Mouse (Mus musculus): Measurements from ENCODE around the gene Bpifc. TPM values are rescaled to one million over a fixed set of nuclear protein-coding genes. Genes with fewer than 3 reads are reported as not detected.

Gene Bpifc
- polyA plus RNA-seq, 1 experiment from 2014 or later = not detected

DNA sequence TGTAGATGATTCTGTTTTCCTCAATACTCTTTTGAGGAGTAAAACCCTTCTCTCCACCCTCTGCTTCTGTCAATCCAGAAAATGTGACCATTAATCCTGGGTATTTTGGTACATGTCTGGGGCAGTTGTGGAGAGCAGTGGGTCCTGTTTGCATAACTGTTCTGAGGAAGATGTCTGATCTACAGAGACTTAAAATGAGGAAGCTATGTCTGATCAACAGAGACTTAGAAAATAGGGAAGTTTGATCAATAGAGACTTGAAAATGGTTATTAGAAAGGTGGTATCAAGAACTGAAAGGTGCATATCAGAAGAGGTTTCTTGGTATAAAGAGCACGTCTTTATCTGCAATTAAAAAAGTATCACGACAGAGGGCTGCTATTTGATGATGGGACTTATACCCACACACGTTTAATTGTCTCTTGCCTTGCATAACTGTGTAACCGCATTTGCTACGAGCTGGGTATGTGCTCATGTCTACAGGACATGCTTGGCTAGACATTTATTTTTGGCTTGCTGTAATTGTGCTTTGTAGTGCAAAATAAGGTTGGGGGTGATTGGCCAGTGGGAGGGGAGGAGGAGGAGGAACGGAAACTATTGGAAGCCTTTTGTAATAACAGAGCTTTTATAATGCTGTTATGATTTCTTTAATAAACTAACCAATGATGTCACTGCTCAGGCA lies 59.8 kb downstream of the Bpifc start:
- 87% methylated on average over 6 of the region's 6 CpGs for WGBS
- H3K9ac ChIP-seq (ENCODE audit: low read depth, low read length) = no peak overlapping the region
- no peak overlapping the region for H3K4me2 ChIP-seq (ENCODE audit: low read length)
- no peak overlapping the region for H3K4me3 ChIP-seq (ENCODE audit: low read depth, low read length)
- no peaks in the 10 kb centered on the region for H3K9me3 ChIP-seq (replicated peaks; ENCODE audit: control insufficient read depth, low read length, poor library complexity, severe bottlenecking)
- no peaks in the 10 kb centered on the region for H3K27me3 ChIP-seq (ENCODE audit: control insufficient read depth, insufficient read depth, low read depth, low read length)
- ATAC-seq = no peak
- H3K27ac ChIP-seq (ENCODE audit: low read length) = no peak overlapping the region
- H3K4me1 ChIP-seq (ENCODE audit: control insufficient read depth, insufficient read depth, low read length) = peaks cover 11% of the 10 kb centered on the region
- H3K36me3 ChIP-seq (ENCODE audit: control insufficient read depth, insufficient read depth, low read length) = peaks cover 20% of the 10 kb centered on the region

DNA sequence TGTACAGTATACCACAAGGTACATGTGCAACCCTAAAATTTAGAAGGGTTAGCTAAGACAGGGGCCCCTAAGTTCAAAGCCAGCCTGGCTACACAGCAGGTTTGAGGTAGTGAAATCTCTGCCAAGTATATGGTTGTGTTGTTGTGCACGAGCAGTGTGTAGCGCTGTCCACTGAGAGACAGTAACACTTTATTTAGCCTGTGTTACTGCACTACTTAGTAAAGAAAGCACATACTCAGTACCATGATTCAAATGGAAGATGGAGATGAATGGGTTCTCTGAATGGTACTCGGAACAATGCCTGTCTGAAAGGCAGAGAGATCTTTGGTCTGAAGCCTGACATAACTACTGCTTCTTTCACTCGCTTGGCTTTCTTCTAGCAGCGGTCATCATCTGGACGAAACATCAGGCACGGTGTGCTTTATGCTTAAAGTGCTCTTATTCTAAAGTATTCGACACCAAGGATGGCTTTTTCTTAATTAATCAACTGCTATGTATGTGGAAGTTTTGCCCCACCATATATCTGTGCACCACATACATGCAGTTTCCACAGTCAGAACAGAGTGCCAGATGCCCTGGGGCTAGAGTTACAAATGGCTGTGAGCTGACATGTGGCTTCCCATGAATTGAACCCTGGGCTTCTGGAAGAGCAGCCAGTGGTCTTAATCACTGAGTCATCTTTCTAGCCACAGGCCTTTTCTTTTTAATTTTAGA lies 63.1 kb downstream of the Bpifc start:
- H3K36me3 ChIP-seq (ENCODE audit: control insufficient read depth, insufficient read depth, low read length) = peaks cover 37% of the 10 kb centered on the region
- no peak overlapping the region for H3K4me2 ChIP-seq (ENCODE audit: low read length)
- ATAC-seq = no peak
- H3K9ac ChIP-seq (ENCODE audit: low read depth, low read length) = no peak overlapping the region
- H3K4me1 ChIP-seq (ENCODE audit: control insufficient read depth, insufficient read depth, low read length) = no peaks in the 10 kb centered on the region
- 81% methylated on average over 8 of the region's 8 CpGs for WGBS
- no peaks in the 10 kb centered on the region for H3K9me3 ChIP-seq (replicated peaks; ENCODE audit: control insufficient read depth, low read length, poor library complexity, severe bottlenecking)
- H3K27ac ChIP-seq (ENCODE audit: low read length) = no peak overlapping the region
- no peaks in the 10 kb centered on the region for H3K27me3 ChIP-seq (ENCODE audit: control insufficient read depth, insufficient read depth, low read depth, low read length)
- no peak overlapping the region for H3K4me3 ChIP-seq (ENCODE audit: low read depth, low read length)

DNA sequence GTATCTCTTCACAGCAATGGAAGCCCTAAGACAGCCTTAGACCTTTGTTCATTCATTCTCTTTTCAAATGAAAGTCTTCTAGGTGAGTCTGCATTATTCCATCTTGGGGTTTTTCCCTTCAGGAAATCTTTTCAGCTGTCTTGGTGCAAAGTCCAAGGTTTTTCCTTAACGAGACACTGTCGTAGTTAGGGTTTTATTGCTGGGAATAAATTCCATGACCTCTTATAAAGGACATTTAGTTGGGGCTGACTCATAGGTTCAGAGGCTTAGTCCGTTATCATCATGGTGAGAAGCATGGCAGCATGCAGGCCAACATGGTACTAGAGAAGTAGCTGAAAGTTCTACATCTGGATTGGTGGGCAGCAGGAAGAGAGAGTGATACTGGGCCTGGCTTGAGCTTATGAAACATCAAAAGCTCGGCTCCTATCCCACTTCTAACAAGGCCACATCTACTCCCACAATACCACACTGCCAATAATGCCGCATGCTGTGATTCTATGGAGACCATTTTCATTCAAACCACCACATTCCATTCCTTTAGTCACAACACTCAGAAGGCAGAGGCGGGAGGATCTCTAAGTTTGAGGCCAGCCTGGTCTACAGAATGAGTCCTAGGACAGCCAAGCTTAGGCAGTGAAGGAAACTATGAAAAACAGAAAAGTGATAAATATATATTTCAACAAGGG lies 75.3 kb downstream of the Bpifc start:
- no peak overlapping the region for H3K27ac ChIP-seq (ENCODE audit: low read length)
- no peak overlapping the region for H3K9ac ChIP-seq (ENCODE audit: low read depth, low read length)
- no peaks in the 10 kb centered on the region for H3K27me3 ChIP-seq (ENCODE audit: control insufficient read depth, insufficient read depth, low read depth, low read length)
- H3K36me3 ChIP-seq (ENCODE audit: control insufficient read depth, insufficient read depth, low read length) = peaks cover 39% of the 10 kb centered on the region
- H3K4me1 ChIP-seq (ENCODE audit: control insufficient read depth, insufficient read depth, low read length) = no peaks in the 10 kb centered on the region
- 98% methylated on average over 6 of the region's 6 CpGs for WGBS
- no peaks in the 10 kb centered on the region for H3K9me3 ChIP-seq (replicated peaks; ENCODE audit: control insufficient read depth, low read length, poor library complexity, severe bottlenecking)
- no peak for ATAC-seq
- no peak overlapping the region for H3K4me2 ChIP-seq (ENCODE audit: low read length)
- H3K4me3 ChIP-seq (ENCODE audit: low read depth, low read length) = no peak overlapping the region

DNA sequence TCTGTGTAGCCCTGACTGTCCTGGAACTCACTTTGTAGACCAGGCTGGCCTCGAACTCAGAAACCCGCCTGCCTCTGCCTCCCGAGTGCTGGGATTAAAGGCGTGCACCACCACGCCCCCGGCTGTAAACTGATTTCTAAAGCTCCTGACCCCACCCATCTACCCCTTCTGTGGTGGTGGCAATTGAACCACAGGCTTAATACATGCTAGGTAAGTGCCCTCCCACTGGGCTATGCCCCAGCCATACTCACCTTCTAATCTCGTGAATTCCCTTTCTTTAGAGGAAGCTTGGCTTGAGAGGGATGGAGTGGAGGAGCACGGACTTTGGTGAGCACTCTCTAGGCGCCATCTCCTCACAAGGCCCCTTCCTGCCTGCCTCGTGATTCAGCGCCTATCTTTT lies 81.7 kb downstream of the Bpifc start:
- H3K9me3 ChIP-seq (replicated peaks; ENCODE audit: control insufficient read depth, low read length, poor library complexity, severe bottlenecking) = no peaks in the 10 kb centered on the region
- WGBS = 90% methylated on average over 11 of the region's 11 CpGs
- H3K27ac ChIP-seq (ENCODE audit: low read length) = no peak overlapping the region
- no peaks in the 10 kb centered on the region for H3K36me3 ChIP-seq (ENCODE audit: control insufficient read depth, insufficient read depth, low read length)
- peaks cover 14% of the 10 kb centered on the region for H3K4me1 ChIP-seq (ENCODE audit: control insufficient read depth, insufficient read depth, low read length)
- H3K4me3 ChIP-seq (ENCODE audit: low read depth, low read length) = no peak overlapping the region
- no peak overlapping the region for H3K4me2 ChIP-seq (ENCODE audit: low read length)
- H3K27me3 ChIP-seq (ENCODE audit: control insufficient read depth, insufficient read depth, low read depth, low read length) = no peaks in the 10 kb centered on the region
- no peak for ATAC-seq
- H3K9ac ChIP-seq (ENCODE audit: low read depth, low read length) = no peak overlapping the region

DNA sequence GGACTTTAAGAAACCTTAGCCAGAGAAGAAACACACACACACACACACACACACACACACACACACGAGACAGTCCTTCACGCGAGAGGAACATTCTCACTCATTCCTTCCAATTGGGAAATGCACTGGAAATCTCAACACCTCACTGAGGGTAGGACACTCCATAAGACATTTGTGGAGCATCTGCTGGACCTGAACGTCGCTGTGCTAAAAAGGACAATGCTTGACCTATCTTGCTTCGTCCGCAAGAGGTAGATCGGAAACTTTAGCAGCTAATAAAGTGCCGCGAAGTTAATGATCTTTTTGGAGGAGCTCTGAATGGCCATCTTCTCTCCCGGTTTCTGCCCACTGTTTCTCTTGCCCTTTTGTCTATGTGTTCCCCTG lies 82.5 kb downstream of the Bpifc start:
- no peaks in the 10 kb centered on the region for H3K9me3 ChIP-seq (replicated peaks; ENCODE audit: control insufficient read depth, low read length, poor library complexity, severe bottlenecking)
- H3K27me3 ChIP-seq (ENCODE audit: control insufficient read depth, insufficient read depth, low read depth, low read length) = no peaks in the 10 kb centered on the region
- H3K27ac ChIP-seq (ENCODE audit: low read length) = no peak overlapping the region
- H3K4me1 ChIP-seq (ENCODE audit: control insufficient read depth, insufficient read depth, low read length) = peaks cover 14% of the 10 kb centered on the region
- ATAC-seq = 0 out of 2 replicates have a peak, but pooled peaks have one; percentile 14
- WGBS = 45% methylated on average over 11 of the region's 11 CpGs
- H3K36me3 ChIP-seq (ENCODE audit: control insufficient read depth, insufficient read depth, low read length) = no peaks in the 10 kb centered on the region
- peak overlapping the region; percentile 80 for H3K4me2 ChIP-seq (ENCODE audit: low read length)
- H3K4me3 ChIP-seq (ENCODE audit: low read depth, low read length) = peak overlapping the region; percentile 53
- H3K9ac ChIP-seq (ENCODE audit: low read depth, low read length) = peak overlapping the region; percentile 48; the same call in 1 of the 2 replicates

DNA sequence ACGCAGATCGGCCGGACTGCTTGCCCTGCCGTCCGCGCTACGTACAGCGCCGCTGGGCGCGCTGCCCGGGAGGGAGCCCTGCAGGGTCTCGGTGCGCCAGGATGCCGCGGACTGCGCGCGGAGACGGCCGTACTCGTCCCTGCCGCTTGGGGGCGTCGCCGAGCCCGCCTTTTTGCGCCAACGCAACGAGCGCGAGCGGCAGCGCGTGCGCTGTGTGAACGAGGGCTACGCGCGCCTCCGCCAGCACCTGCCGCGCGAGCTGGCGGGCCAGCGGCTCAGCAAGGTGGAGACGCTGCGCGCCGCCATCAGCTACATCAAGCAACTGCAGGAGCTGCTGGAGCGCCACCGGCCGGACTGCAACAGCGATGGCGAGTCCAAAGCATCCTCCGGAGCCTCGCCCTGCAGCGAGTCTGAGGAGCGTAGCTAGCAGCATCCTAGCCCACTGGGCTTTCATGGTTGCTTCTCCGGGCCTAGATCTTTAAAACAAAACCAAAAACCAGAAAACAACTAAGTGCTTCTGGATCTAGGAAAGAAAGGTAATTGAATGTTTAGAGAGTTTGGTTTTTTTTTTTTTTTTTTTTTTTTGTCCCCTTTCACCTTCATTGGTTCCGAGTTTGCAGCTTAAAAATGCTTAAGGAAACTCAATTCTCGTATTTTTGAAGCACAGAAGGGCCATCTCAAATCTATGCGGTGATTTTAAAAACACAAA lies 83.0 kb downstream of the Bpifc start:
- Histone ChIP-seq H3K9ac (ENCODE audit: low read depth, low read length) (peak overlapping the region; percentile 68), H3K27me3 (ENCODE audit: control insufficient read depth, insufficient read depth, low read depth, low read length) (no peaks in the 10 kb centered on the region), H3K27ac (ENCODE audit: low read length) (no peak overlapping the region), H3K4me2 (ENCODE audit: low read length) (peak overlapping the region; percentile 80), H3K36me3 (ENCODE audit: control insufficient read depth, insufficient read depth, low read length) (no peaks in the 10 kb centered on the region), H3K4me1 (ENCODE audit: control insufficient read depth, insufficient read depth, low read length) (peaks cover 14% of the 10 kb centered on the region), H3K9me3 (replicated peaks; ENCODE audit: control insufficient read depth, low read length, poor library complexity, severe bottlenecking) (no peaks in the 10 kb centered on the region), H3K4me3 (ENCODE audit: low read depth, low read length) (peak overlapping the region; percentile 53)
- WGBS = 1% methylated on average over 62 of the region's 63 CpGs
- peak; percentile 95 for ATAC-seq

DNA sequence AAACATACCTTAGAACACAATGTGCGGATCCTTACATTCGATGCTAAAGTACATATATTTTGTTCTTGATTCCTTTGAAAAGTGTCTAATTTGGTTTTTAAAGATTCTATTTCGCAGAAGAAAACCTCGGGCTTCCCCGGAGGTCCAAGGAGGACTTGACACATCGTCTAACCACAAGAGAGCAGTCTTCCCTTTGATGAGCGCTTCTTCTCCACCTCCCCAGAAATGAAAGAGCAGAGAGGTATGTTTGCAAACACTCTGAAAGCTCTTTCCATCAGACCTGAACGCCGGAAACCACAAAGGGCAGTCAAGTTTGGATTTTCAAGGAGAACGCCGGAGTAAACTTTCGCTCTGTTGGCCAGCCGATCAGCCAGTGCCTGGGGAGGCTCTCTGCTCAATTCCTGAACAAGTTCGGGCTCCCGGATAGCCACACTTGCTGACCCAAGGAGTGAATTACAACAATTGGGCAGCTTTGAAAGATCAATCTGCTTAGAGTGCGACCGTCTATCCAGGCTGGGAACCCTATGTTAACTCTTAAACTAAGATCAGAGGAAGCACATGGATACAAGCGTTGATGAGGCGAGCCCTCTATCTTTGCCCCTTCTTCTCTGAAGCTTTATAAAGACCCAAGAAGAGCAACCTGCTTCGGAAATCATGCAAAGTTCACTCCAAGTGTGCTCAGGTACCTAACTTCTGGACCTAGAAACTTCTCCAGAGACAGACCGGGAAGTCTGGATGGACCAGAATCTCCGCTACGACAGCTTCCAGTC lies 83.8 kb downstream of the Bpifc start, which contains the start of gene Ascl4:
Ascl4 (plus strand) TSS at position 6 of the 770 bp plus-strand sequence.
- Histone ChIP-seq H3K36me3 (ENCODE audit: control insufficient read depth, insufficient read depth, low read length) (no peaks in the 10 kb centered on the region), H3K27me3 (ENCODE audit: control insufficient read depth, insufficient read depth, low read depth, low read length) (no peaks in the 10 kb centered on the region), H3K9me3 (replicated peaks; ENCODE audit: control insufficient read depth, low read length, poor library complexity, severe bottlenecking) (no peaks in the 10 kb centered on the region), H3K9ac (ENCODE audit: low read depth, low read length) (peak within 1 kb of the TSS; percentile 68), H3K4me2 (ENCODE audit: low read length) (peak within 1 kb of the TSS; percentile 80), H3K4me3 (ENCODE audit: low read depth, low read length) (peak within 1 kb of the TSS; percentile 53), H3K4me1 (ENCODE audit: control insufficient read depth, insufficient read depth, low read length) (peaks cover 14% of the 10 kb centered on the region), H3K27ac (ENCODE audit: low read length) (no peak within 1 kb of the TSS)
- WGBS = under 1% methylated on average over 23 of the region's 23 CpGs
- ATAC-seq = peak; percentile 40
